Mouse (Mus musculus) forebrain, embryonic 16.5 days (tissue): ENCODE measurements around the gene Cox10. TPM values are rescaled to one million over a fixed set of nuclear protein-coding genes. Genes with fewer than 3 reads are reported as not detected.

Experiments used
- ATAC-seq: fragments of 200-750 bp; cut with Nextera tagmentation; 2 replicates; pipeline ENCODE4 v1.8.0; 2017; ENCODE audit warnings: mild to moderate bottlenecking, moderate library complexity
- H3K27ac ChIP-seq: fragments of 300-500 bp; sonication (generic); 2 replicates; pipeline ENCODE4 v1.5.1; 2014; ENCODE audit warnings: low read length, control low read depth
- H3K27me3 ChIP-seq: fragments of 300-500 bp; sonication (generic); replicated peaks from 2 replicates; pipeline ENCODE4 v1.6.1; 2014; ENCODE audit warnings: low read length; ENCODE audit not compliant: control insufficient read depth, insufficient read depth
- H3K36me3 ChIP-seq: fragments of 300-500 bp; sonication (generic); 2 replicates; pipeline ENCODE4 v1.6.1; 2014; ENCODE audit not compliant: control insufficient read depth, insufficient read depth
- H3K4me1 ChIP-seq: fragments of 300-500 bp; sonication (generic); replicated peaks from 2 replicates; pipeline ENCODE4 v1.6.1; 2014; ENCODE audit warnings: low read length; ENCODE audit not compliant: control insufficient read depth, insufficient read depth
- H3K4me2 ChIP-seq: fragments of 300-500 bp; sonication (generic); 2 replicates; pipeline ENCODE4 v1.6.1; 2014; ENCODE audit warnings: mild to moderate bottlenecking, low read length, control low read depth
- H3K4me3 ChIP-seq: fragments of 300-500 bp; sonication (generic); replicated peaks from 2 replicates; pipeline ENCODE4 v1.5.1; 2014; ENCODE audit warnings: mild to moderate bottlenecking, low read length, control low read depth
- H3K9ac ChIP-seq: fragments of 300-500 bp; sonication (generic); replicated peaks from 2 replicates; pipeline ENCODE4 v1.6.1; 2014; ENCODE audit warnings: low read depth, low read length, control low read depth
- H3K9me3 ChIP-seq: fragments of 300-500 bp; sonication (generic); 2 replicates; pipeline ENCODE4 v1.6.1; 2016; ENCODE audit warnings: low read length; ENCODE audit not compliant: control insufficient read depth
- WGBS: fragments of 180-500 bp; shearing (Covaris S2); extraction: QIAGEN DNeasy Blood & Tissue Kit; methylation state at CpG from one replicate; pipeline ENCODE4 v1.1.7; 2014; 5-methylcytosine and 5-hydroxymethylcytosine counted together
- polyA plus RNA-seq: library from polyadenylated mRNA; unstranded; fragments of >200 nt; fragmentation: Nextera tagmentation; extraction: Ambion mirVana; gene quantifications from 2 replicates; pipeline ENCODE4 v1.2.1, GENCODE M21; 2015

The Cox10 gene
- polyA plus RNA-seq, 1 experiment from 2014 or later: 24.6 TPM

DNA sequence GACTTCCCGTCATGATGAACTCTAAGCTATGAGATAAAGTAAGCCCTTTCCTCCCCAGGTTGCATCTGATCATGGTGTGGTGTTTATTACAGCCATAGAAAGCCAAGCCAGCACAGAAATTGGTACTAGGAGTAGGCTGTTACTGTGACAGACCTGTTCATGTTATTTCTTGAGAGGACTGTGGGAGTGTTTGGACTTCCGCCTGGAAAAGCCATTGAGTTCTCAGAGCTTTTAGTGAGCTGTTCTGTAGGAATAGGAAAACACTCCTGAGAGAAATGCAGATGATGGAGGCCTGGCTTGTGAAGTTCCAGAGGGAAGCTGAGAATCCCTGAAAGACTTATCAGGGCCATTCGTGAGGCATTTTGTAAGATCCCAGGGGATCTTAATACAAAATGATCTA, 20.8 kb downstream of the Cox10 start:
- Histone ChIP-seq H3K27me3 (no peaks in the 10 kb centered on the region), H3K4me2 (no peak overlapping the region), H3K27ac (no peak overlapping the region), H3K4me3 (no peak overlapping the region), H3K9ac (no peak overlapping the region), H3K4me1 (no peaks in the 10 kb centered on the region), H3K9me3 (no peaks in the 10 kb centered on the region), H3K36me3 (no peaks in the 10 kb centered on the region)
- ATAC-seq: no peak
- 98% methylated on average over 3 of the region's 3 CpGs for WGBS

GRCm38 (mm10) chr11:64053371-64053770, 25.9 kb downstream of the Cox10 start:
- no peak overlapping the region for H3K9ac ChIP-seq
- peaks cover 11% of the 10 kb centered on the region for H3K4me1 ChIP-seq
- no peak overlapping the region for H3K4me3 ChIP-seq
- no peaks in the 10 kb centered on the region for H3K9me3 ChIP-seq
- WGBS: 61% methylated on average over 5 of the region's 5 CpGs
- no peak overlapping the region for H3K27ac ChIP-seq
- no peak for ATAC-seq
- no peak overlapping the region for H3K4me2 ChIP-seq
- no peaks in the 10 kb centered on the region for H3K27me3 ChIP-seq
- no peaks in the 10 kb centered on the region for H3K36me3 ChIP-seq

GRCm38 (mm10) chr11:64051195-64051968, 27.9 kb downstream of the Cox10 start:
- peak; percentile 95 for ATAC-seq
- no peaks in the 10 kb centered on the region for H3K36me3 ChIP-seq
- no peak overlapping the region for H3K4me2 ChIP-seq
- peaks cover 11% of the 10 kb centered on the region for H3K4me1 ChIP-seq
- no peaks in the 10 kb centered on the region for H3K27me3 ChIP-seq
- no peak overlapping the region for H3K9ac ChIP-seq
- H3K27ac ChIP-seq: no peak overlapping the region
- H3K9me3 ChIP-seq: no peaks in the 10 kb centered on the region
- 10% methylated on average over 9 of the region's 9 CpGs for WGBS
- no peak overlapping the region for H3K4me3 ChIP-seq

GRCm38 (mm10) chr11:64047432-64047831, 31.8 kb downstream of the Cox10 start:
- 95% methylated on average over 13 of the region's 13 CpGs for WGBS
- peaks cover 11% of the 10 kb centered on the region for H3K4me1 ChIP-seq
- no peak overlapping the region for H3K4me2 ChIP-seq
- no peaks in the 10 kb centered on the region for H3K9me3 ChIP-seq
- no peak overlapping the region for H3K9ac ChIP-seq
- no peak overlapping the region for H3K27ac ChIP-seq
- no peak for ATAC-seq
- no peaks in the 10 kb centered on the region for H3K27me3 ChIP-seq
- H3K36me3 ChIP-seq: no peaks in the 10 kb centered on the region
- no peak overlapping the region for H3K4me3 ChIP-seq

DNA sequence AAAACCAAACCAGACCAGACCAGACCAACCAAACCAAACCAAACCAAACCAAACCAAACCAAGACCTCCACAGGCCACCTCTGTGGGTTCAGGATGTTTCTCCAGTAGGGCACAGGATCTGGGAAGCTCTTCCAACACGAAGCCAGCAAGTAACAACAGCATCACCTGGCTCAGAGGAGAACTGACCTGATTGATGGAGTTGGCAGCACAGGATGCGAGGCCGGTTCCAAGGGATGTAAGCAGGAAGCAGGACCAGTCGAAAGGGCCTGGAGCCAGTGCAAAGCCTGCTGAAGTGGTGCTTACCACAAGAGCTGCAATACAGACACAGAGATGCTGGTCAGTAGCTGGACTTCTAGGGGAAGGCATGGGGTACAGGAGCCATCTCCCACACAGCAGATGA, 34.2 kb downstream of the Cox10 start:
- H3K4me3 ChIP-seq: no peak overlapping the region
- no peak overlapping the region for H3K4me2 ChIP-seq
- H3K27me3 ChIP-seq: no peaks in the 10 kb centered on the region
- no peaks in the 10 kb centered on the region for H3K4me1 ChIP-seq
- H3K9ac ChIP-seq: no peak overlapping the region
- no peaks in the 10 kb centered on the region for H3K36me3 ChIP-seq
- no peak overlapping the region for H3K27ac ChIP-seq
- H3K9me3 ChIP-seq: no peaks in the 10 kb centered on the region
- ATAC-seq: no peak
- 93% methylated on average over 4 of the region's 4 CpGs for WGBS

DNA sequence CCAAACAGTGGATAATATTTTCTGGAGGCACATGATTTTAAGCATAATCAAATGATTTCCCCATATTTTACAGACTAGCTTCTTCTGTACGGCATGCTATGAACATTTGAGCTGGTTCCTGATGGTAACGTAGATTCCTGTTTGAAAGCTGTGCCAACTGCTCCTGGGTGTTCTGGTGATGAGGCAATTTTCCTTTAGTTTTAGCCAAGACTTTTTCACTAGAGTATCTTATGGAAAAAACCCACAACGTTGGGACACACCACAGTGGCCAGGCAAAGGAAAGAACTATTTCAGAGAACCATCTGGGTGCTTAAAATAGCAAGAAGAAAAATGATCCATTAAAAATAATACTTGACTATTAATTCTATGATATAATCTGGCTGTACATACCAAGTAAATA, 35.2 kb downstream of the Cox10 start:
- WGBS: 81% methylated on average over 3 of the region's 3 CpGs
- ATAC-seq: no peak
- H3K9ac ChIP-seq: no peak overlapping the region
- H3K36me3 ChIP-seq: no peaks in the 10 kb centered on the region
- no peak overlapping the region for H3K4me3 ChIP-seq
- no peak overlapping the region for H3K4me2 ChIP-seq
- H3K9me3 ChIP-seq: no peaks in the 10 kb centered on the region
- H3K4me1 ChIP-seq: no peaks in the 10 kb centered on the region
- no peaks in the 10 kb centered on the region for H3K27me3 ChIP-seq
- no peak overlapping the region for H3K27ac ChIP-seq

- WGBS: 39% methylated on average over 7 of the region's 7 CpGs
These were observed 38.0 kb downstream of the Cox10 start for GRCm38 (mm10) chr11:64041281-64041680.

GRCm38 (mm10) chr11:64039600-64039999, 39.7 kb downstream of the Cox10 start:
- no peak overlapping the region for H3K4me2 ChIP-seq
- H3K4me1 ChIP-seq: no peaks in the 10 kb centered on the region
- ATAC-seq: no peak
- H3K9me3 ChIP-seq: no peaks in the 10 kb centered on the region
- no peak overlapping the region for H3K4me3 ChIP-seq
- WGBS: 26% methylated on average over 1 of the region's 1 CpGs
- H3K36me3 ChIP-seq: no peaks in the 10 kb centered on the region
- no peak overlapping the region for H3K9ac ChIP-seq
- no peak overlapping the region for H3K27ac ChIP-seq
- no peaks in the 10 kb centered on the region for H3K27me3 ChIP-seq

More at GRCm38 (mm10) chr11:64041281-64041680, 38.0 kb downstream of the Cox10 start:
- ATAC-seq: no peak
- H3K27ac ChIP-seq: no peak overlapping the region
- no peak overlapping the region for H3K4me3 ChIP-seq
- H3K4me1 ChIP-seq: no peaks in the 10 kb centered on the region
- H3K9ac ChIP-seq: no peak overlapping the region
- no peak overlapping the region for H3K4me2 ChIP-seq
- H3K27me3 ChIP-seq: no peaks in the 10 kb centered on the region
- no peaks in the 10 kb centered on the region for H3K36me3 ChIP-seq
- no peaks in the 10 kb centered on the region for H3K9me3 ChIP-seq

DNA sequence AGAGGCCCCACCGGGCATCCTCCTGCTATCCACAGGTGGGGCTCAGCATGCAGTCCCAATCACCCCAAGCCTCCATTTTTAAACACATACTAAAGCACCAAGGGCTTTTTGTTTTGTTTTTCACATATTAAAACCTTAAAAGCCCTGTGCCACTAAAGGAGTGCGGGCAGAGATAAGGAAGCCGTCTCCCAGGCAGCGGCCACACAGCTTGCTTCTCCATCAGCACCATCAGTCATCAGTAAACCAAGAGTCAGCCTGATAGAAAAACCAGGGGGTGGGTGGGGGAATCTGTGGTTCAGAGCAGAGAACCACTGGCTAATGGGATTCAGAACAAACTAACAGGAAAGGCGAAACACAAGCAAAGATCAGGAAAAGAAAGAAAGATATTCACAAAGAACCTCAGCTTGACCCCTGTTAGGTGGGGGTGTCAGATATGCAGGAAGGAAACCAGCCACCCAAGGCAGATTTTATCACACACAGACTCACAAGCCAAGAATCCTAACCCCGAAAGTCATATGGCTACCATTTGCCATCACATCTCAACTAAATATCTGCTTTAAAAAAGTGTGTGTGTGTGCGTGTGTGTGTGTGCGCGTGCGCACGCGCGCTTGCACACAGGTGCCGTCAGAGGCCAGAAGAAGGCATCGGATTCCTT, 41.7 kb downstream of the Cox10 start:
- Histone ChIP-seq H3K27ac (no peak overlapping the region), H3K27me3 (no peaks in the 10 kb centered on the region), H3K4me1 (no peaks in the 10 kb centered on the region), H3K36me3 (no peaks in the 10 kb centered on the region), H3K9ac (no peak overlapping the region), H3K9me3 (no peaks in the 10 kb centered on the region), H3K4me2 (no peak overlapping the region), H3K4me3 (no peak overlapping the region)
- no peak for ATAC-seq
- 78% methylated on average over 15 of the region's 15 CpGs for WGBS
